Mouse (Mus musculus) bone marrow, adult 2 months (tissue): Measurements from ENCODE around the gene Cntn5. TPM values are rescaled to one million over a fixed set of nuclear protein-coding genes. Genes with fewer than 3 reads are reported as not detected.

Source experiments
- H3K27ac ChIP-seq: fragments of 200-500 bp; 2 replicates; pipeline ENCODE4 v1.5.1; 2012; ENCODE audit warnings: low read depth, mild to moderate bottlenecking, control low read depth, inconsistent platforms, low read length; ENCODE audit not compliant: control insufficient read depth, poor library complexity, insufficient read depth
- H3K4me1 ChIP-seq: fragments of 200-500 bp; 2 replicates; pipeline ENCODE4 v1.6.1; 2011; ENCODE audit warnings: low read length; ENCODE audit not compliant: control insufficient read depth, insufficient read depth
- H3K4me3 ChIP-seq: fragments of 200-500 bp; replicated peaks from 2 replicates; pipeline ENCODE3; 2011; ENCODE audit warnings: mild to moderate bottlenecking, low read depth, low read length, control low read depth; ENCODE audit not compliant: control insufficient read depth
- CTCF ChIP-seq: fragments of 200-500 bp; IDR thresholded peaks from 2 replicates; pipeline ENCODE4 v1.5.1; 2011; ENCODE audit warnings: low read length, control low read depth; ENCODE audit not compliant: control insufficient read depth, insufficient read depth
- POLR2A ChIP-seq: fragments of 200-500 bp; IDR thresholded peaks from 2 replicates; pipeline ENCODE4 v1.6.1; 2011; ENCODE audit warnings: low read depth, mild to moderate bottlenecking, control low read depth, low read length, borderline replicate concordance; ENCODE audit not compliant: control insufficient read depth
- WGBS: fragments of 180-500 bp; shearing (Covaris S2); methylation state at CpG from one replicate; pipeline ENCODE4 v1.1.7; 2018; 5-methylcytosine and 5-hydroxymethylcytosine counted together
- polyA plus RNA-seq: library from polyadenylated mRNA; stranded (reverse); fragments of >200 nt; gene quantifications from 2 replicates; pipeline ENCODE4 v1.2.4, GENCODE M21; 2011; ENCODE audit warnings: low replicate concordance; ENCODE audit not compliant: missing spikeins, insufficient read depth, insufficient read length

The Cntn5 gene
- polyA plus RNA-seq, 1 experiment = not detected

DNA sequence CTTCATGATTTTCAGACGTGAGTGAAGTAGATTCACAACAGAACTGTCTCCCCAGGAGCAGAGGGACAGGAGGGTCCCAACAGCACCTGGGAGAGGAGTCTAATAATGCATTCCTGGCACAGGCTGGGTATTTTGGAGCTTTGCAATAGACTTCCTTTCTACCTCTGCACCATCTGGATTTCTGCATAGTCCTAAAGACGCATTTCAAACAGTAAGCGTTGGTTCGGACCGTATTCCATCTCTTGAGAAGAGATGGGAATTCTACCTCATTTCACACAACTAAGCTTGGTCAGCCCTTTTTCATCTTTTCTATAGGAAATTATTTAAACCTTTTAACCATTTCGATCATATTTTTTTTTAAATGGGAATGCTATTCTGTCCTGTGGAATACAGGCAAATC lies 635.7 kb downstream of the Cntn5 start:
- H3K4me1 ChIP-seq = no peaks in the 10 kb centered on the region
- WGBS = 73% methylated on average over 6 of the region's 6 CpGs
- TF ChIP-seq CTCF (no peak), POLR2A (no peak)
- H3K27ac ChIP-seq = no peak overlapping the region
- no peak overlapping the region for H3K4me3 ChIP-seq

GRCm38 (mm10) chr9:10265616-10266015 lies 639.0 kb downstream of the Cntn5 start:
- TF ChIP-seq CTCF = no peak
- TF ChIP-seq POLR2A = no peak
- H3K27ac ChIP-seq = no peak overlapping the region
- H3K4me1 ChIP-seq = no peaks in the 10 kb centered on the region
- WGBS = 38% methylated on average over 3 of the region's 3 CpGs
- no peak overlapping the region for H3K4me3 ChIP-seq

GRCm38 (mm10) chr9:10233364-10233763 lies 671.2 kb downstream of the Cntn5 start:
- H3K4me1 ChIP-seq = no peaks in the 10 kb centered on the region
- no peak overlapping the region for H3K27ac ChIP-seq
- 74% methylated on average over 4 of the region's 4 CpGs for WGBS
- no peak for TF ChIP-seq CTCF
- TF ChIP-seq POLR2A = no peak
- no peak overlapping the region for H3K4me3 ChIP-seq

GRCm38 (mm10) chr9:10232066-10232465 lies 672.5 kb downstream of the Cntn5 start:
- no peak overlapping the region for H3K27ac ChIP-seq
- 37% methylated on average over 1 of the region's 1 CpGs for WGBS
- no peak for TF ChIP-seq POLR2A
- no peak for TF ChIP-seq CTCF
- no peak overlapping the region for H3K4me3 ChIP-seq
- H3K4me1 ChIP-seq = no peaks in the 10 kb centered on the region

DNA sequence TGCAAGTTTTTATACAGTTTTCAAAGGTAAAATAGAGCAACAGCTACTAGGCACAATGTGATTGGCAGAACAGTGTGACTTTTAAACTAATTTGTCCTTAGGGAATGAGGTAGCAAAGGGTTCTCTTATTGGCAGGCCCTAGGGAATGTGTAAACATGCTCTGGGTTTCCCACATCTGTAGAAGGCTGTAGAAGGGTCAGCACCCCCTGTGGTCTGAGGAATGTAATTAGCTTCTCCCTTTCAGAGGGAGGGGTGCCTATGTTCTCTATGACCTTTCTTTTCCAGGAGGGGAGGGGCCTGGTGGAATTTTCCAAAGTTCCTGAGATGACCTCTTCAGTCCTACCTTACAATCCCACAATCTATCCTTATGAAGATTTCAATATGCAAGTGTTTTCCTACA lies 673.6 kb downstream of the Cntn5 start:
- TF ChIP-seq POLR2A (no peak), CTCF (no peak)

GRCm38 (mm10) chr9:10229716-10230115 lies 674.9 kb downstream of the Cntn5 start:
- Histone ChIP-seq H3K27ac (no peak overlapping the region), H3K4me3 (no peak overlapping the region), H3K4me1 (no peaks in the 10 kb centered on the region)
- TF ChIP-seq CTCF (no peak), POLR2A (no peak)
- WGBS = 66% methylated on average over 2 of the region's 2 CpGs

More for the DNA sequence above, 673.6 kb downstream of the Cntn5 start:
- Histone ChIP-seq H3K4me3 (no peak overlapping the region), H3K27ac (no peak overlapping the region), H3K4me1 (no peaks in the 10 kb centered on the region)

DNA sequence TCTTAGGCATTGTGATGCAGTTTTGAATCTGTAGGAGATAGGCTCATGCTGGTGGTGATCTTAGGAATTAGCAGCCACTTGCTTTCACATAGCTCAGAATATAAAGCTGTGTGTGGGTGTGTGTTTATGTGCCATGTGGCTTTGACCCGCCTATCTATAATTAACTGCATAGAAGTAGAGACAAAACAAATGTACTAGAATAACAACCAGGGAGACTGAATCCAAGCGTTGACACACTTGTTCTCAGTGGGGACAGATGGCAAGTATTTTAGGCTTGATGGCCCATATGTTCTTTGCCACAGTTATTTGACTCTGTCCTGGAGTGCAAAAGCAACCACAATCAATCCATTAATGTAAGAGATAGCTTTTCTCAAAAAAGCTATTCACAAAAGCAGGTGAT lies 678.6 kb downstream of the Cntn5 start:
- Histone ChIP-seq H3K27ac (no peak overlapping the region), H3K4me1 (no peaks in the 10 kb centered on the region), H3K4me3 (no peak overlapping the region)
- 68% methylated on average over 2 of the region's 2 CpGs for WGBS
- no peak for TF ChIP-seq CTCF
- no peak for TF ChIP-seq POLR2A

- no peak overlapping the region for H3K4me3 ChIP-seq
- TF ChIP-seq CTCF = no peak
- no peak for TF ChIP-seq POLR2A
- no peak overlapping the region for H3K27ac ChIP-seq
- H3K4me1 ChIP-seq = no peaks in the 10 kb centered on the region
These were observed 718.5 kb downstream of the Cntn5 start for GRCm38 (mm10) chr9:10186063-10186462.

DNA sequence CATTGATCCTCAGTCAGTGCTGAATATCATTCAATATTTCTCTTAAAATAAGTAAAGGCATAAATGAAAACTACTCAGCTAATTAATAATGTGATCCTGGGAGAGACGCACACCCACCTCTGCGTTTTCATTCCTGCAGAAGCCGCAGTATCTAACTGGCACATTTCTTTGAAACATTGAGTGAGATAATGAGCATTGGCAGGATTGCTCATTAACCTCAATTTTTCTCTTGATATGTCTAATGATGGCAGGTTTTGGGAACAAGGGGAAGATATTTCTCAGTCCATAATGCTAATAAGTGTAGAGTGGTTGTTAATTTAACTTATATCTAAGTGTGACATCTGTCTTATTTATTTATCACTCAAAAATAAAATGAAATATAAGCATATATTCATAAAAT lies 734.0 kb downstream of the Cntn5 start:
- Histone ChIP-seq H3K4me3 (no peak overlapping the region), H3K4me1 (no peaks in the 10 kb centered on the region), H3K27ac (no peak overlapping the region)
- WGBS = 88% methylated on average over 3 of the region's 3 CpGs
- TF ChIP-seq POLR2A (no peak), CTCF (no peak)
